In genomic region chr4:95180446-95180845, GRCm38 (mm10) we compare ENCODE assay signal across 11 mouse cellular contexts.
"Had no signal": no experiment of that assay in that cellular context is flagged by ENCODE, and none has a peak within 500 bp of the region (broad histone marks: within the 10 kb centered on the region; RNA-seq: fewer than 3 reads in every experiment).

No protein-coding gene starts in this region.

- ATAC-seq: liver, postnatal 0 days; lung, postnatal 0 days; midbrain, embryonic 13.5 days; midbrain, embryonic 15.5 days had no signal

- DNase-seq: liver, postnatal 0 days; lung, adult 2 months; lung, postnatal 14 days; lung, postnatal 36 days; right cerebral cortex, postnatal 14 days; thymus, adult 2 months; thymus, postnatal 25 days; thymus, postnatal 4 days had no signal
